Mouse (Mus musculus) liver, embryonic 13.5 days (tissue): Measurements from ENCODE around the gene Prss46. TPM values are rescaled to one million over a fixed set of nuclear protein-coding genes. Genes with fewer than 3 reads are reported as not detected.
"Not testable (repeated sequence)": the region's sequence is repeated elsewhere in the genome, so short reads cannot be mapped to it uniquely, and the experiment has no call there.

Source experiments
- ATAC-seq: fragments of 200-750 bp; cut with Nextera tagmentation; 2 replicates; pipeline ENCODE4 v1.8.0; 2017; ENCODE audit warnings: low read depth, mild to moderate bottlenecking, moderate number of reproducible peaks, moderate library complexity
- DNase-seq: peaks from one replicate; pipeline ENCODE4 v3.0.0; 2022
- H3K27ac ChIP-seq: fragments of 300-500 bp; sonication (generic); 2 replicates; pipeline ENCODE4 v1.5.1; 2015; ENCODE audit warnings: moderate library complexity, mild to moderate bottlenecking, inconsistent platforms
- H3K27me3 ChIP-seq: fragments of 300-500 bp; sonication (generic); 2 replicates; pipeline ENCODE4 v1.6.1; 2015; ENCODE audit warnings: mild to moderate bottlenecking, inconsistent platforms
- H3K36me3 ChIP-seq: fragments of 300-500 bp; sonication (generic); 2 replicates; pipeline ENCODE4 v1.6.1; 2015; ENCODE audit warnings: mild to moderate bottlenecking, inconsistent platforms
- H3K4me1 ChIP-seq: fragments of 300-500 bp; sonication (generic); replicated peaks from 2 replicates; pipeline ENCODE4 v1.6.1; 2015; ENCODE audit warnings: inconsistent platforms
- H3K4me2 ChIP-seq: fragments of 300-500 bp; sonication (generic); 2 replicates; pipeline ENCODE4 v1.6.1; 2015; ENCODE audit warnings: inconsistent platforms, mild to moderate bottlenecking, moderate library complexity
- H3K4me3 ChIP-seq: fragments of 300-500 bp; sonication (generic); replicated peaks from 2 replicates; pipeline ENCODE4 v1.5.1; 2015; ENCODE audit warnings: mild to moderate bottlenecking, inconsistent platforms
- H3K9ac ChIP-seq: fragments of 300-500 bp; sonication (generic); 2 replicates; pipeline ENCODE4 v1.6.1; 2015; ENCODE audit warnings: mild to moderate bottlenecking, inconsistent platforms
- H3K9me3 ChIP-seq: fragments of 300-500 bp; sonication (generic); replicated peaks from 2 replicates; pipeline ENCODE4 v1.6.1; 2016; ENCODE audit warnings: inconsistent platforms
- WGBS: fragments of 180-500 bp; shearing (Covaris S2); methylation state at CpG from one replicate; pipeline ENCODE4 v1.1.7; 2015; ENCODE audit not compliant: insufficient replicate concordance; 5-methylcytosine and 5-hydroxymethylcytosine counted together
- polyA plus RNA-seq: library from polyadenylated mRNA; unstranded; fragments of >200 nt; fragmentation: Nextera tagmentation; extraction: Ambion mirVana; gene quantifications from 2 replicates; pipeline ENCODE4 v1.2.1, GENCODE M21; 2015

Prss46 gene
- not detected in 2 replicates for polyA plus RNA-seq

DNA sequence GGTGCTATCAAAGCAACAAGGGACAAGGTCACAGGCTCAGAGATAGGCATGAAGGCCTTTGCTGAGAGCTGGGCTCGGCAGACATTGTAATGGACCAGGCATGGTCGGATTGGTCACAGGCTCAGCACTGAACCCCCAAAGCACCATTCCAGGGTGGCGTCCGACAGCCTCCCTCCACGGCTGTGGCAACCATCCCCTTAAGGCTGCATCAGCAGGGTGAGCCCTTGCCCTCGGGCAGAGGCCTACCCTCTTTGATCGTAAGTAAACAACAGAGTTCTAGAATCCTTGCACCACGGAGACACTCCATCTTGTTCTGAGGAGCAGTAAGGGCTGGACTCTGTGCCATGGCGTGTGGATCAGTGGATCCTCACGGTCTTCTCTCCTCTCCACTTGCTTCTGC is at the start of gene Prss46:
Gene Prss46 (plus strand): TSS at position 301 of the 400 bp plus-strand sequence.
- WGBS: 73% methylated on average over 10 of the region's 10 CpGs
- Histone ChIP-seq H3K27me3 (no peaks in the 10 kb centered on the region), H3K36me3 (no peaks in the 10 kb centered on the region), H3K27ac (no peak within 1 kb of the TSS), H3K9ac (no peak within 1 kb of the TSS), H3K9me3 (no peaks in the 10 kb centered on the region), H3K4me2 (no peak within 1 kb of the TSS), H3K4me1 (peaks cover 10% of the 10 kb centered on the region), H3K4me3 (no peak within 1 kb of the TSS)
- DNase-seq (no peak), ATAC-seq (no peak)

DNA sequence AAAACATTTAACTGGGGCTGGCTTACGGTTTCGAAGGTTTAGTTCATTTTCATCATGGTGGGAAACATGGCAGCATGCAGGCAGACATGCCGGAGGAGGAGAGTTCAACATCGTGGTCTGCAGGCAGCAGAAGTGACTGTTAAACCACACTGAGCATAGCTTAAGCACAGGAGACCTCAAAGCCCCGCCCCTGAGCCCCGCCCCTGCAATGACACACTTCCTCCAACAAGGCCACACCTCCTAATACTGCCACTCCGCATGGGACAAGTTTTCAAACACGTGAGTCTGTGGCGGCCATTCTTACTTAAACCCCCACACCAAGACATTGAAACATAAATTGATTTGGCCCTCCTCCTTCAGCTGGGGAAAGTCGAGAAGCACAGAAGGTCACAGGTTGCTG is 47.3 kb upstream of the Prss46 start:
- Histone ChIP-seq H3K27ac (no peak overlapping the region), H3K36me3 (no peaks in the 10 kb centered on the region), H3K4me3 (no peak overlapping the region), H3K4me1 (no peaks in the 10 kb centered on the region), H3K9me3 (no peaks in the 10 kb centered on the region), H3K4me2 (no peak overlapping the region), H3K9ac (no peak overlapping the region), H3K27me3 (no peaks in the 10 kb centered on the region)
- WGBS: 48% methylated on average over 10 of the region's 10 CpGs
- ATAC-seq (no peak), DNase-seq (no peak)

- DNase-seq (no peak), ATAC-seq (no peak)
- Histone ChIP-seq H3K9ac (no peak within 1 kb of the TSS), H3K4me3 (no peak within 1 kb of the TSS), H3K9me3 (no peaks in the 10 kb centered on the region), H3K36me3 (no peaks in the 10 kb centered on the region), H3K4me1 (no peaks in the 10 kb centered on the region), H3K27me3 (no peaks in the 10 kb centered on the region), H3K27ac (no peak within 1 kb of the TSS), H3K4me2 (no peak within 1 kb of the TSS)
- 78% methylated on average over 14 of the region's 14 CpGs for WGBS
Observed at GRCm38 (mm10) chr9:110797866-110798265, 46.4 kb upstream of the Prss46 start, which contains the start of gene Prss42. TSS of gene Prss42 (plus strand) at chr9:110798166.

- whole genome bisulfite sequencing: 63% methylated on average over 8 of the region's 8 CpGs
- no peaks in the 10 kb centered on the region for H3K4me1 ChIP-seq
- no peaks in the 10 kb centered on the region for H3K9me3 ChIP-seq
- H3K27ac ChIP-seq: no peak overlapping the region
- no peaks in the 10 kb centered on the region for H3K36me3 ChIP-seq
- DNase-seq (no peak), ATAC-seq (no peak)
- no peak overlapping the region for H3K9ac ChIP-seq
- no peaks in the 10 kb centered on the region for H3K27me3 ChIP-seq
- no peak overlapping the region for H3K4me3 ChIP-seq
- H3K4me2 ChIP-seq: no peak overlapping the region
Observed at GRCm38 (mm10) chr9:110800834-110801479, 43.3 kb upstream of the Prss46 start.

DNA sequence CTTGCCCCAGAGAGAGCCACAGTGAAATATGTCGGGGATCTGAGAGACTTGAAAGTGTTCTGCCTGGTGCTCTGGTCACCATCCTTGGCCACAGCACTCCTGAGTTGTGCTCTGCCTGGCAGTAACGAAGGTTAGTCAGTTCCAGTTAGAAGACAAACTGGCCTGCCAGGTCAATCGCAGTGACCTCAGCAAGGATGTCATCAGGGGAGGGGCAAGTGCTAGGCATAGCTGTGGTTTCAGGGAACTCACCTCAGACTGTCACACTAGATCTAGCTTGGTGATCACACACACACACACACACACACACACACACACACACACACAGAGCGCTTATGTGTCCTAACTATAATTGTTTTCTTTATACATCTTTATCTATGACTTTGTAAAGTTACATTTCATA is 41.0 kb upstream of the Prss46 start:
- Histone ChIP-seq H3K36me3 (no peaks in the 10 kb centered on the region), H3K9ac (no peak overlapping the region), H3K27ac (no peak overlapping the region), H3K9me3 (no peaks in the 10 kb centered on the region), H3K4me1 (no peaks in the 10 kb centered on the region), H3K27me3 (no peaks in the 10 kb centered on the region), H3K4me3 (no peak overlapping the region), H3K4me2 (no peak overlapping the region)
- no peak for DNase-seq
- 53% methylated on average over 4 of the region's 4 CpGs for WGBS
- ATAC-seq: no peak

GRCm38 (mm10) chr9:110810051-110810450 is 34.3 kb upstream of the Prss46 start:
- DNase-seq: no peak
- H3K4me2 ChIP-seq: no peak overlapping the region
- H3K4me3 ChIP-seq: no peak overlapping the region
- no peaks in the 10 kb centered on the region for H3K9me3 ChIP-seq
- H3K27me3 ChIP-seq: no peaks in the 10 kb centered on the region
- no peak for ATAC-seq
- H3K4me1 ChIP-seq: no peaks in the 10 kb centered on the region
- no peak overlapping the region for H3K27ac ChIP-seq
- 64% methylated on average over 4 of the region's 4 CpGs for WGBS
- no peak overlapping the region for H3K9ac ChIP-seq
- no peaks in the 10 kb centered on the region for H3K36me3 ChIP-seq

- peaks cover 5% of the 10 kb centered on the region; the same call in 1 of the 2 replicates for H3K27me3 ChIP-seq
- H3K27ac ChIP-seq: no peak within 1 kb of the TSS
- no peak within 1 kb of the TSS for H3K9ac ChIP-seq
- H3K4me2 ChIP-seq: no peak within 1 kb of the TSS
- no peaks in the 10 kb centered on the region for H3K9me3 ChIP-seq
- 47% methylated on average over 18 of the region's 18 CpGs for WGBS
- H3K4me1 ChIP-seq: no peaks in the 10 kb centered on the region
- ATAC-seq (no peak), DNase-seq (no peak)
- no peaks in the 10 kb centered on the region for H3K36me3 ChIP-seq
- H3K4me3 ChIP-seq: no peak within 1 kb of the TSS
Observed at GRCm38 (mm10) chr9:110813789-110814188, 30.5 kb upstream of the Prss46 start, which contains the start of gene Prss44. TSS of gene Prss44 (plus strand) at chr9:110813994.

DNA sequence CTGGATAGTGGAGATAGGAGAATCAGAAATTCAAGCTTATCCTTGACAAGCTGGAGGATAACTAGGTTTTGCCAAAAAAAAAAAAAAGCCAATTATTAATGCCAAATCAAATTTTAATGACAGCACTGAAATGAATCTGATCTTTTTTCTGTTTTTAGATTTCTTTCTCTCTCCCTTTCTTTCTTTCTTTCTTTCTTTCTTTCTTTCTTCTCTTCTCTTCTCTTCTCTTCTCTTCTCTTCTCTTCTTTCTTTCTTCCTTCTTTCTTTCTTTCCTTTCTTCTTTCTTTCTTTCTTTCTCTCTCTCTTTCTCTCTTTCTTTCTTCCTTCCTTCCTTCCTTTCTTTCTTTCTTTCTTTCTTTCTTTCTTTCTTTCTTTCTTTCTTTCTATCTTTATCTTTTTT is 23.8 kb upstream of the Prss46 start:
- not testable (repeated sequence) for H3K9ac ChIP-seq, H3K27ac ChIP-seq, H3K9me3 ChIP-seq, H3K36me3 ChIP-seq, H3K4me1 ChIP-seq, ATAC-seq, H3K4me2 ChIP-seq, DNase-seq, H3K4me3 ChIP-seq
- H3K27me3 ChIP-seq: peaks cover 15% of the 10 kb centered on the region

DNA sequence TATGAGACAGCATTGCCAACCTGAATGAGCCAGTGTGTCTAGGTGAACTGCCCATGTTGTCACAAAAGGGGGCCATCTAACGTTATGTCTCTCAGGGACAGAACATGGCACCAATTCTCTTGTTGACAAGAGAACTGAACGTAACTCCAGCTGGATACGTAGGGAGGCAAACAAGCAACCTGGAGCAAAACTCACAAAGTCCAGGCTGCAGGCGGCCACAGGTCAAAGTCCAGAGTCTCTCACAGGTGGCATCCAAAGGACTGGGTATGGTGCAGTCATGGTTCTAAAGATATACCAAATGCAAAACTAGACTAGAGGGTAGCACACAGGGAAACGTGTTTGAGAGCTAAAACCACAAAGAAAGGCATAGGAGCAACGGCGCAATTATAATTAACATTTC is 22.9 kb upstream of the Prss46 start:
- no peaks in the 10 kb centered on the region for H3K4me1 ChIP-seq
- H3K36me3 ChIP-seq: no peaks in the 10 kb centered on the region
- ATAC-seq (no peak), DNase-seq (no peak)
- 64% methylated on average over 7 of the region's 7 CpGs for WGBS
- H3K27me3 ChIP-seq: peaks cover 15% of the 10 kb centered on the region
- H3K9ac ChIP-seq: no peak overlapping the region
- no peak overlapping the region for H3K4me3 ChIP-seq
- no peaks in the 10 kb centered on the region for H3K9me3 ChIP-seq
- H3K4me2 ChIP-seq: no peak overlapping the region
- no peak overlapping the region for H3K27ac ChIP-seq

DNA sequence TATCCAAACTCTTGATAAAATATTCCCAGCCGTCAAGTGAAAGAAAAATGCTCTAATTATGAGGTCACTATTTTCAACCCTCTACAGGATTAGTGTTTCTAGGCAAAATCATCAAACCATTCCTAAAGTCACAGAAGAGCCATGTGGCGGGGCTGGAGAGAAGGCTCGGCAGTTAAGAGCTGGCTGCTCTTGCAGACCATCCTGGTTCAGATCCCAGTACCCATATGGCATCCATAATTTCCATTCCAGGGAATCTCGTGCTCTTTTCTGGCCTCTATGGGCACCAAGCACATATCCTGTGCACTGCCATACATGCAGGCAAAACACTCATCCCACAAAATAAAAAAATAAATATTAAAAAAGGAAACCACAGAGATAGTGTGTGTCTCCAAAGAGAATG is 18.9 kb upstream of the Prss46 start:
- Histone ChIP-seq H3K9ac (no peak overlapping the region), H3K27me3 (peaks cover 24% of the 10 kb centered on the region), H3K9me3 (no peaks in the 10 kb centered on the region), H3K27ac (no peak overlapping the region), H3K4me3 (no peak overlapping the region), H3K4me1 (no peaks in the 10 kb centered on the region), H3K4me2 (no peak overlapping the region), H3K36me3 (no peaks in the 10 kb centered on the region)
- 56% methylated on average over 4 of the region's 4 CpGs for WGBS
- DNase-seq: no peak
- no peak for ATAC-seq

DNA sequence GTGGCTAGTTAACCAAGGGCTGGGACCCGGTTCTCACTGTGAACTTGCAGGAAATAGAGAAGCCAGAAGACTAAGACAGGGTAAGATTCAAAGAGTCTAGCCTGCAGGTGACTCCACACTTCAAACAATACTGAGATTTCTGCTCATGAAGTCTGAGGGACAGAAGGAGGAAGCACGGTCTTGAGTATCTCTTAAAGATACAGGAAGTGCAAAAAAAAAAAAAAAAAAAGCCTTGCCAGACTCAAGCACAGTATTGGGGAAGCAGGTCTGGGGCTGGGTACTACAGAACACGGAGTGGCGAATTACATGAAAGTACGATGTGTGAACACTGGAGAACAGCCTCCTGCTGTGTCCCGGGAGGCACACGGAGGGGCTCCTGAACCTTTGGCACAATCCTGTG is 18.5 kb upstream of the Prss46 start:
- no peak overlapping the region for H3K9ac ChIP-seq
- no peaks in the 10 kb centered on the region for H3K4me1 ChIP-seq
- no peaks in the 10 kb centered on the region for H3K36me3 ChIP-seq
- H3K4me3 ChIP-seq: no peak overlapping the region
- DNase-seq: no peak
- ATAC-seq: no peak
- WGBS: 26% methylated on average over 7 of the region's 7 CpGs
- peaks cover 24% of the 10 kb centered on the region for H3K27me3 ChIP-seq
- H3K27ac ChIP-seq: no peak overlapping the region
- H3K4me2 ChIP-seq: no peak overlapping the region
- H3K9me3 ChIP-seq: no peaks in the 10 kb centered on the region

GRCm38 (mm10) chr9:110826390-110826789 is 17.9 kb upstream of the Prss46 start, which contains the start of gene Prss43:
TSS of gene Prss43 (plus strand) at chr9:110826690.
- no peak within 1 kb of the TSS for H3K27ac ChIP-seq
- no peak within 1 kb of the TSS for H3K4me3 ChIP-seq
- no peak within 1 kb of the TSS for H3K9ac ChIP-seq
- no peaks in the 10 kb centered on the region for H3K36me3 ChIP-seq
- ATAC-seq (no peak), DNase-seq (no peak)
- no peaks in the 10 kb centered on the region for H3K4me1 ChIP-seq
- WGBS: 47% methylated on average over 3 of the region's 3 CpGs
- H3K4me2 ChIP-seq: no peak within 1 kb of the TSS
- H3K27me3 ChIP-seq: peaks cover 24% of the 10 kb centered on the region
- H3K9me3 ChIP-seq: no peaks in the 10 kb centered on the region
